Mouse (Mus musculus) cerebellum, adult 2 months (tissue): ENCODE measurements around the gene Gsk3b.

Experiments
- CTCF ChIP-seq: fragments of 200-500 bp; IDR thresholded peaks from 2 replicates; pipeline ENCODE4 v1.5.1; 2011; ENCODE audit warnings: low read depth, mild to moderate bottlenecking, control low read depth, low read length, moderate library complexity, borderline replicate concordance; ENCODE audit not compliant: insufficient read depth
- POLR2A ChIP-seq: fragments of 200-500 bp; IDR thresholded peaks from 2 replicates; pipeline ENCODE4 v1.6.1; 2011; ENCODE audit warnings: low read length, control low read depth, borderline replicate concordance; ENCODE audit not compliant: insufficient read depth

- TF ChIP-seq CTCF (no peak), POLR2A (no peak)
These were observed 1.7 kb downstream of the Gsk3b start for GRCm38 (mm10) chr16:38090341-38091005.
